Mouse (Mus musculus): Measurements from ENCODE around the gene Slc35e4.
"Not testable (repeated sequence)": the region's sequence is repeated elsewhere in the genome, so short reads cannot be mapped to it uniquely, and the experiment has no call there.

Slc35e4 gene

GRCm38 (mm10) chr11:3914109-3914840 is at the start of gene Slc35e4:
Gene Slc35e4 (minus strand): TSS chr11:3914664.
- peak; percentile 57 for DNase-seq (ENCODE audit: low spot score)

DNA sequence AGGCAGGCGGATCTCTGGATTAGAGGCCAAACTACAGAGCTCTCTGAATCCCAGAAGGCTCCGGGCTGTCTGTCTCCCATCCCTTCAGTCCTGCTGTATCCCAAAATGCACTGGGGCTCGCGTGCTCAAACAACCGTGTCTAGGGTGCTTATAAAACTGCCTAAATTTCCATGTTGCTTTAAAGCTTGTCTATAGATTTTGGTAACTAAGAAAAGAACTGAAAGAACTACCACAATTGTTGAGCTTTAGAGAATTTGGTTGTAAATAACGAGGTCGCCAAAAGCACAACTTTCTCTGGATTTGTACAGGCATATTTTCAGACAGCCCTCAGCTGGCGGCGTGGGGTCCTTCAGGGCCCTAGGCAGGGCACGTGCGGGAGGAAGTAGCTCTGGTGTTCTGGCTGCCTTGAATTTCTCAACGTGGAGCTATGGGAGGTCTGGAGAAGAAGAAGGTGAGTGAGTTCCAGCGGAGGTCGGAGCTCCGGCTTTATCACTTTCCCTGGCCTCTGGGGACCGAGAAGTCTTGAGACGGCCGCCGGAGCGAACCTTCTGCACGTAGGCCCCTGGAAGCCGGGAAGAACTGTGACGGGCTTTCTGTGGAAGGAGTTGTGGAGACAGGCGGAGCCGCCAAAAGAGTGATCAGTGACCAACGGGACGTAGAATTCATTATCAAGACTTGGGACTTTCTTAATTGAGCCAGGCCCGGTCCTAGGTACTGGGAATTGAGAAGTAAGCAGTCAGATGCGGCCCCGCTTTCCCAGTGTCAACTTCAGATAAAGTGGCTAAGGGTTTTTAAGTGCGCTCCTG is 49.3 kb upstream of the Slc35e4 start, which contains the start of gene Pes1:
Gene Pes1, plus strand, starts transcription at position 366 of the 806 bp plus-strand sequence.
- DNase-seq (ENCODE audit: low spot score): peak; percentile 76

DNA sequence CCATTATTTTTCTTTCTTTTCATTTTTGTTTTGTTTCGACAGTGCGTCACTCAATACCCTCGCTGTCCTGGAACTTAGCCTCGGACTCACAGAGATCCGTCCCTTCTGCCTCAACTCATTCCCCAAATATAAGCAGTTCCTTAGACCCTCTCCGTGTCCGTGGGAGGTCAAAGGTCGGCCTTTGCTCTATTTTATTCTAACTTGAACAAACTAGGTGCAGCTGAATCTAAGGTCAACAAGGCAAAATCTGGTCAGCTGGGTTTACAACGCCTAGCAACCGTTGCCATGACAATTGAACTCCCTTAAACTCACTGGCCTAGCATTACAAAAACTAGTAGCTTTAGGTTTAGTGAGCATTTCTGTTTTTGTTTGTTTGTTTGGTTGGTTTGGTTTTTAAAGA is 48.7 kb upstream of the Slc35e4 start:
- DNase-seq (ENCODE audit: low spot score): no peak

DNA sequence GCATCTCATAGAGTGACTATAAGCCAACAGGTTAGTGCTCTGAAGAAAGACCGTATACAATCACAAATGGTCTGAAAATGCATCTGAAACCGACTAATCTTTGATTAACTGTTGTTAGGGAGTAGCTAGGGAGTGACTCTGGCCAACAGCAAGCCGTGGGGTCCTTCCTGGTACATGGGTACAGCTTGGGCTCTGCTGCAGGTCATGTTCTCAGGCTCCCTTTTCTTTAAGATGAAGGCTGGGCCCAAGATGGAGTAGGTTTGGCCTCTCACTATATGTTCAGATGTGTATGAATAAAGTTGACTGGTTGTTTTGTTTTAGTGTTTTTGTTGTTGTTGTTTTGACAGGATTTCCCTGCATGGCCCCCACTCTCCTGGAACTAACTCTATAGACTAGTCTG is 47.3 kb upstream of the Slc35e4 start:
- DNase-seq (ENCODE audit: low spot score): no peak

GRCm38 (mm10) chr11:3960901-3961300 is 46.4 kb upstream of the Slc35e4 start:
- DNase-seq (ENCODE audit: low spot score): no peak

DNA sequence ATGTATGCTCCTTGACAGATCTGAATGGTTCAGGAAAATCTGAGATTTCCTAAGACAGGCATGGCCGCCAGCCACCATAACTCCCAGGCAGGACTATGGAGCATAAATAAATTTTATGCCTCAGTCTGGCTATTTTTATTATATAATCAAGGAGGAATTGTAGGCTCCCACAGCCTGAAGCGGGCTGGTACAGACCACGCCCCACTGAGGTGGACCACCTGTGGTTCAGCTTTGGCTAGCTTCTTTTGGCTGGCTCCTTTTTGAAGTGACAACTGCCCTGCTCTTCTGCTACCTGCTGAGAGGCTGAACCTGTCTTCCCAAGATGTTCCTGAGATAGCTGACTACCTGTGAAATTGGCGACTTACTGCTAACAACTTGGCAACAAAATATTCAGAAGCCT is 40.9 kb upstream of the Slc35e4 start:
- DNase-seq (ENCODE audit: low spot score): not testable (repeated sequence)

- DNase-seq (ENCODE audit: low spot score): not testable (repeated sequence)
These were observed 40.4 kb upstream of the Slc35e4 start for GRCm38 (mm10) chr11:3954876-3955275.

DNA sequence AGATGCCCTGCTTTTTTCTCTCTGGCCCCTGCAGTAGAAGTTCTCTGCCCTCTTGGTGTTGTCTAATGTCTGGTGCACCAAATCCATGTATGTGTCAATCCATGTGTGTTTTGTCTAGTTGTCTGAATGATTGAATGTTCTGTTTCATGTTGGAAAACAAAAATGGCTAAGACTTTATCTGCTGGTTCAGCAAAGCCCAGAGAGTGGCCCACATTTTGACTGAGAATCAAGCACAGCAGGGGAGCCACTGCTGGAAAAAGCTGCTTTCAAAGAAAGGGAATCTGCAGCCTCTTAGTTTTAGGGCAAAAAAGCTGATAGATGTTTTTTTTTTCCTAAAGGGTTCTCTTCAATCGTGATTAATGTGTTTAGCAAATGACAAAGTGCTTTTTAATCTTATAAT is 31.9 kb upstream of the Slc35e4 start:
- no peak for DNase-seq (ENCODE audit: low spot score)

DNA sequence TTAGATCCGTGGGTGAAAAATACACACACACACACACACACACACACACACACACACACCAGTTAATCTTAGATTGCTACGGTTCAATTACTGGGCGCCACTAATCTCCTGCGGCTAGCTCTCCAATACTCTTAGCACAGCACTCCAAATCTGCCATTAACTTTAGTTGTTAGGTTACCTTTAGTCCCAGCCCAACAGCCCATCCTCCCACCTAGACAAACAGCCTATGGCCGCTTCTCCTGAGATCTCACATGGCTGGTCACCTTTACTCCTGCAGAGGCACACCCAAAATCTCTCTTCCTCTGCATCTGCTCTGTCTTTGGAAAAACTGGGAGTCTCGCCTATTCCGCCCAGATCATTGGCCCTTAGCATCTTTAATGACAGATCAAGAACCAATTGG is 26.9 kb upstream of the Slc35e4 start:
- DNase-seq (ENCODE audit: low spot score): no peak

DNA sequence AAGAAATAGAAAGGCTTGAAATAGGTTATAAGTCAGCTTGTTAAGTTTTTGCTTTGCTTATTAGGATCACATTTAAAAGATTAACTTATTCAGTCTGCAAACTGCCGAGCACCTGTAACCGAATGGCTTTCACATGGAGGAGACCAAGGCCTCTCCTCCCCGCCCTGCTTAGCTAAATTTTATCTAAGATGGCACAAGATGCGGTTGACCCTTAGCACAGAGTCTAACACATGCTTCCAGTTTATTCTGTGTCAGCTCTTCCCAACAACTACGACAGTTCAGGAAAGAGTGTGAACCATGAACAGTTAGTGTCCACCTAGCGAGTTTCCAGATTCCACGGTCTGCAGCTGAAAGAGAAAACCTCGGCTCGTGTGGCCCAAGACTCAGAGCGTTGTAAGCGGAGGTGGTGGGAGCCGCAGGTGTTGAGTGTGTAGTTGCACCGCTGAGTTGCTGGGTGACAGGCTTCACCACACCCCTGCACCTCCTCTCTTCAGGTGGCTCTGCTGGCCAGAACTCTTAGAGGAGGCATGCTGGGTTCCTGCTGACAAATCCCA is 22.9 kb upstream of the Slc35e4 start:
- no peak for DNase-seq (ENCODE audit: low spot score)

DNA sequence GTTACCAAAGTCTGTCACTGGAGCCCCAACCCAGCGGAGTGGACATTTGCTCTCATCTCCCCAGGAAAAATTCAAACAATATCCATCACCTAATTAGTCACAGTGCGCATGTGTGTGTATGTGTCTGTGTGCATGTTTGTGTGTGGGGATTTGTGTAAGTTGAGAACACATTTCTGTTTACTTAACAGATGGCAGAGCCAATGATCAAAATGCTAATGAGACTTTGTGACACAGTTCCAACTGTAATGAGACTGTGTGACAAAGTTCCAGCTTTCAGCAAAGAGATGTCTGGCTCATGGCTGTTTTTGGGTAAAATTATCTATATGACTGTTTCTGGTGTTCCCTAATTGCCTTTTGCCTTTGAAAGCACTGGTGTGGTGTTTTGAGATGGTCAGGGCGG is 21.9 kb upstream of the Slc35e4 start:
- DNase-seq (ENCODE audit: low spot score): no peak

GRCm38 (mm10) chr11:3935135-3935534 is 20.7 kb upstream of the Slc35e4 start:
- no peak for DNase-seq (ENCODE audit: low spot score)

DNA sequence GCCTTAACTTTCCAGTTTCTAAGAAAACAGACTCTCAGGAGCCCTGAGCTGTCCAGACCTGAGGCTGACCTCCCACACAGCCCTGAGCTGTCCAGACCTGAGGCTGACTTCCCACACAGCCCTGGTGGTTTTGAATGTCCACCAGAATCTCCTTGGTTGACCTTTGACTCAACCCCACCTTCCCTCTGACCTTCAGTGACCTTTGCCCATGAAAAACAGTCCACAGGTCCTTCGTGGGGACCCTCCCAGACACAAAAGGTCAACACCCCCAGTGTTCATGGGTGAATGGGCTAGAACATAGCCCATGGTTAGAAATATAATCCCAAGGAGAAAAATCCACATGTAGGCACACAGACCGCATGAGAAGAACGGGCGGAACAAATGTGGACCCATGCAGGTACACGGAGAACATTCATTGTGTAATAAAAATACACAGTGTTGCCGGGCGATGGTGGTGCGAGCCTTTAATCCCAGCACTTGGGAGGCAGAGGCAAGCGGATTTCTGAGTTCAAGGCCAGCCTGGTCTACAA is 19.4 kb upstream of the Slc35e4 start:
- DNase-seq (ENCODE audit: low spot score): no peak

DNA sequence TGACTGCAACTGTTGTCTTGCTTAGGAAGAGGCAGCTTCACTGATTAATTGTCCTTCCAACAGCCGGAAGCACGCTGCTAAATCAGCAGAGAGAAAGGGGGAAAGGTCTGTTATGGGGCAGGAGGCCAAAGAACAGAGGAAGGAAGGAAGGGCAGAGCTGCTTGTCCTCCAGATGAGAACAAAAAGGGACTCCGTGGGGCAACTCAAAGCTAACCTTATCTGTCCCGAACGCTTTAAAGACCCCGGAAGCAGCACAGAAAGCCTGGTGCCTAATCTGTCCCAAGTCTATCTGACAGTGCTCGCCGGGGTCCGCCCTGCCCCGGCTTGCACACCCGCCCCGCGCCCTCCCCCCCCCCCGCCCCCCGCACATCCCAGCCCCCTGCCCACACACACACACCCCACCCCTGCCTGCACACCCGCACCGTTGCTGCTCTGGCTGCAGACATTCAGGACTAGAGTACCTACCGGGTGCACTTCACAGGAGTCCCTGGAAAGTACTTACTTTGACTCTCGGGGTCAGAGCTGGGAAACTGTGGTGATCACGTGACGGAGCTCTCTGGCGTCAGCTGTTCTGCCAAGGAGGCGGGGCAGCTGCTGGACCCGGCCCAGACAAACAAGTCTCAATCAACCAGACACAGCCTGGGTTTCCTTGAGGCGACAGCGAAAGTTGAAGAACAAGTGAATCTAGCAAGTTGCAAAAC is 17.2 kb upstream of the Slc35e4 start, which contains the start of gene Tcn2:
Gene Tcn2, minus strand, starts transcription at position 649 of the 701 bp plus-strand sequence.
- DNase-seq (ENCODE audit: low spot score): peak; percentile 42

DNA sequence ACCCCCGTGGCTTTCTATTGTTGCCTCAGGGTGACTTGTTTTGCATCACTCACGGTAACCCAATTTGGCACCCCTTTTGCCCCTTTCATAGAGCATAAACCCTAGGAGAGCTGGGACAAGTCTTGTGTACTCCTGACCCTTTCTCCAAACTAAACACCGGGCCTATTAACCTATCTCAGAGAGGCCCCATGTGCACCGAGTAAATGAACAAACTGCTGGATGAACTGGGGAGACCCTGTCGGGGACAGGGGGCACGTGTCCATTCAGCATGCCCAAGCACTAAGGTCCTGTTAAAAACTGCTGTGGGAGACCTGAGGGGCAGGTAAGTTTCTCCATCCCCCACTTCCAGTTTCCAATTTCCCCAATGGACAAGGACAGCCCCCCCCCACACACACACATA is 16.5 kb upstream of the Slc35e4 start:
- DNase-seq (ENCODE audit: low spot score): no peak

DNA sequence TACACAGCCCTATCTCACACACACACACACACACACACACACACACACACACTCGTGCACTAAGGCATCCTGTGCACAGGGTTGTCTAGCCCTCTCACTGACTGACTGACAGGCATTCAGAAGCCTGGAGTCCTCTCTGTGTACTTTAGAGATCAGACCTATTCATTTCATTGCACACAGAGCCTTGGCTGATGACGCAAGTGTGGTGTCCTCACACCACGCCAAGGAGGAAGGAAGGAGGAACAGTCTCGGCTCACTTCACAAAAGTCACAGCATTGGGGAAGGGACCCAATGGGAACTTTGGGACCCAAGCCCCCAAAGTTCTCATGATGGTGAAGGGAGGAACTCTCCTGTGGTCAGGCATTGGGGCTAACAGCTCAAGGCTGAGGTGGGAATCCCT is 15.6 kb upstream of the Slc35e4 start:
- no peak for DNase-seq (ENCODE audit: low spot score)

GRCm38 (mm10) chr11:3925916-3926315 is 11.5 kb upstream of the Slc35e4 start:
- no peak for DNase-seq (ENCODE audit: low spot score)

DNA sequence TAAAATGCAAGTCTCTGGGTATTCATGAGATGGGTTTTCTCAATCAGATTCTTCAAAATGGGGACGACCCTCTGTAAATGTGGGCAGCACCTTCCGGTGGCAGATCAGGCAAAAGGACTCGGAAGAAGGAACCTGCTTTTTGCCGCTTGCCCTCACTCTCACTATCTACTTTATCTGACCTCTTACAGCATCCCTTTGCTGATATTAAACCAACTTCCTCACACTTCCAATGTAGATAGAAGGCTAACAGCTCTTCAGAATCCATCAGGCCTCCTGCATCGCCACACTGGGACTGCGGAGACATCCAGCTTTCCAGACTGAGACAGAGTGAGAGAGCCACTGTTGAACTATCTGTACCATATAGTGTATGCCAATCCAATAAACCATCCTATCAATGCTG is 8.3 kb upstream of the Slc35e4 start:
- DNase-seq (ENCODE audit: low spot score): no peak

GRCm38 (mm10) chr11:3922115-3922514 is 7.7 kb upstream of the Slc35e4 start:
- no peak for DNase-seq (ENCODE audit: low spot score)

- DNase-seq (ENCODE audit: low spot score): peak; percentile 17
These were observed 6.9 kb upstream of the Slc35e4 start for GRCm38 (mm10) chr11:3921281-3921850.

DNA sequence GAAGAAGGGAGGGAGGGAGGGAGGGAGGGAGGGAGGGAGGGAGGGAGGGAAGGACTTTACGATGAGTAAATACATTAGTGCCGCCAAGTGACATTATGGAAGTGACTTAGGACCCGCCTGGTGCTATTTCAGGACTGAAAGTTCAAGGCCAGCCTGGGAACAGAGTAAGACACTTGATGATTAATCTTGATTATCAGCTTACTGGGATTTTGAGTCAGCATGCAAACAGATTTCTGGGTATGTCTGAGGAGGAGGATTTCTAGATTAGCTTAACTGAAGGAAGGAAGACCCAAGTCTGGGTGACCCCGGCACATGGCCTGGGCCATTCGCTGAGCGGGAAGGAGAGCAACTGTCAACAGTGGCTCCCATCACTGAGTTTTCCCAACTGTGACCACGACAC is 6.0 kb upstream of the Slc35e4 start:
- no peak for DNase-seq (ENCODE audit: low spot score)

GRCm38 (mm10) chr11:3918738-3919137 is 4.3 kb upstream of the Slc35e4 start:
- no peak for DNase-seq (ENCODE audit: low spot score)
